Mouse (Mus musculus) cerebellum, adult (tissue): Measurements from ENCODE around the gene Atg5.
A peak's percentile ranks its signal among the peaks of the same experiment; 100 is the strongest.

Source experiments
- ATAC-seq: cut with Nextera tagmentation; 2 replicates; pipeline ENCODE4 v1.9.2; 2017; ENCODE audit warnings: mild to moderate bottlenecking, moderate library complexity, mixed read lengths; ENCODE audit not compliant: insufficient number of reproducible peaks, low FRiP score, low TSS enrichment

Atg5 gene

GRCm38 (mm10) chr10:44347549-44348172 is 79.5 kb downstream of the Atg5 start:
- no peak for ATAC-seq

- no peak for ATAC-seq
Observed at GRCm38 (mm10) chr10:44348474-44349415, 80.6 kb downstream of the Atg5 start.

- 0 out of 2 replicates have a peak, but pooled peaks have one; percentile 52 for ATAC-seq
Observed at GRCm38 (mm10) chr10:44353467-44353866, 85.3 kb downstream of the Atg5 start.

- ATAC-seq = no peak
Observed at GRCm38 (mm10) chr10:44354393-44354792, 86.2 kb downstream of the Atg5 start.

DNA sequence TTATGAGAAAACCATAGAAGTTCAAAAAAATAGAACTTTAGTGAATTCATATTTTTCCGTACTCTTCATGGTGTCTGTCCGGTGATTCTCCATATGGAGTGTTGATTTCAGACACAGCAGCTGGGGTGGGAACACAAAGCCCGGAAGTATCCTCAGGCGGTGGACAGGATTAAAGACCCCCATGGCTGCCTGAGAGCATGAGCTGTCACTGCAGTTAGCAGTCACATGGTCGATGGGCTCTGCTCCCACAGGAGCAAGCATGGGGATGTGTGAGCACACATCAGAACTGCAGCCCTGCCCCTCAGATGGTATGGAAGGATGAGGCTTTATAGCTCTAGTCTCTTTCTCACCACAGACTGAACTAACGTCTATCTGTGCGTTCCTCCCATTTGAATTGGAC is 87.1 kb downstream of the Atg5 start:
- ATAC-seq = no peak

- ATAC-seq = no peak
Observed at GRCm38 (mm10) chr10:44356625-44357024, 88.5 kb downstream of the Atg5 start.

DNA sequence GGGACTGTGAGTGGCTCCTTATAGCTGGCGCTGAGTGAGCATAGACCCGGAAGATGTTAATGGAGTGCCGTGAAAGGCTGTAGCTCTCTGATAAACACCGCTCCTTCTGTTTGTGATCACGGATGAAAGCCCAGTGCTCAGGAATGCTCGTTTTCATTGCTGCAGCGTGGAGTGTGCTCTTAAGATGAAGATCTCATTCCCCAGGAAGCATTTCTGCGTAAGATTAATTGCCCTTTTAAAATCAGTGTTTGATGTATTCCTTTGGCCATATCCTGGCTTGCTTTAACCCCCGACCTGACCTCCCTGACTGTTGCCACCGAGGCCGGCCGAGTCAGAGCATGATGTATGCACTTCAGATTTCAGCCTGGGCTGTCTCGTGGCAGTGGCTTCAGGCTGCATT is 89.2 kb downstream of the Atg5 start:
- no peak for ATAC-seq

DNA sequence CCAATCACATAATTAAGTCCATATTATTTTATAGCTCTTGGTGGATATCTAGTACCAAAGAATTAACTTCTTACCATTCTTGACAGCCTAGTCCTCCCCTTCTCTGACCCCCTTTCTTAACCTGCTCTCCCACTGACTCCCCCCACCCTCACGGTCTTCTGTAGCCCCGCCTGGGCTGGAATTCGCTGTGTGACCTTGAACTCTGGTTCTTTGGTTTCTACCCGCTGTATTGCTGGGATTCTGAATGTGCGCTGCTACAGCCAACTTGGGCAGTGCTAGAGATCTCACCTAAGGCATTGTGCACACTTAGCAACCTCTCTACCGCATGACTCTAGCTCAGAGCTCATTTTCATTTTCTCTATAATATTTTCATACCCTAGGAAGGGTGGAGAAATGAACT is 90.7 kb downstream of the Atg5 start:
- ATAC-seq = no peak

DNA sequence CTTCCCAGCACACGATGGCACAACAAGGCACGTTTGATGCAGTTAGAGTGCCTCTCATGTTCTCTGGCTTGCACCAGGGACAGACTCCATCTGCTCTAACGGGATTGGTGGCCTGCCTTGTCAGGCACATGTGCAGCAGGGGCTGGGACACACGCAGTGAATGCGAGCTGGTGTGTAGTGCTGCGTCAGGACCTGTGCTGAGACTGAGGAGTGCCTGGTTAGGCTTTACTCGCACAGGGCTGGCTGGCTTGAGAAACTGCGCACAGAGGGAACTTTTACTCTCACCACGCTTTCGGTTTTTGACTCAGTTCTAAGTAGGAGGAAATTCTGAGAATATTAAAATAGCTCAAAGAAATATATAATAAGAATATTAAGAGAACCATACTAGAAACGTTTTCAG is 92.5 kb downstream of the Atg5 start:
- ATAC-seq = no peak

DNA sequence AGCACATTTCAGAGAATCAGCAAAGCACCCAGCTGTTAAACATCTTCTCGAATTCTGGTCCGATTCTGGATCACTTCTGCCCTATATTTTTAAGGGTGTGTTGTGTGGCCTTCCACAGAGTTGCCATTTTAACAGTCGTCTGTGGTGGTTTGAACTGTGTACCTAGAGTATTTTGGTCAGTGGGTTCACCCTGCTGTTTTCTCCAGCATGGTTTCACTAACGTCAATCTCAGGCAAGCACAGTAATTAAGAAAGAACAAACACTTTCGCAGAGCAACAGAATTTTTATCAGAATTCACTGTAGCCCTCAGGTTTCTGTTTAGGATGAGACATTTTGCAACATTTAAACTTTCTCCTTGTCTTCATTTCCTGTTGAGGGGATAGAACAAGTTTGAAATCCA is 94.3 kb downstream of the Atg5 start:
- no peak for ATAC-seq

DNA sequence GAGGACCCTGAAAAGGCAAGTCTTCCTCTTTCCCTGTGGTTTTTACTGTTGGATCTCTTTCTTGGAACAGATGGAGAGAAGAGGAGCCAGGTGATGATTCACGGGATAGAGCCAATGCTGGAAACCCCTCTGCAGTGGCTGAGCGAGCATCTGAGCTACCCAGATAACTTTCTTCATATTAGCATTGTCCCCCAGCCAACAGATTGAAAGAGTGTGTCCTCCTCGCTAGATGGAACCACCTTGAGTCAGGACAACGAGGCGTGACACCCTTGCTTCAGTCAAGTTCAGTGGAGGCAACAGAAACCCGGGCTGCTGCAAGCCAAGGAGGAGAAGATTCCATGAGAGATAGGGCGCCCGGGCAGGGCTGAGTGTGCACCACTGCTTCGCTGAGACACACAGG is 94.7 kb downstream of the Atg5 start:
- ATAC-seq = peak; percentile 56; the same call in 1 of the 2 replicates

DNA sequence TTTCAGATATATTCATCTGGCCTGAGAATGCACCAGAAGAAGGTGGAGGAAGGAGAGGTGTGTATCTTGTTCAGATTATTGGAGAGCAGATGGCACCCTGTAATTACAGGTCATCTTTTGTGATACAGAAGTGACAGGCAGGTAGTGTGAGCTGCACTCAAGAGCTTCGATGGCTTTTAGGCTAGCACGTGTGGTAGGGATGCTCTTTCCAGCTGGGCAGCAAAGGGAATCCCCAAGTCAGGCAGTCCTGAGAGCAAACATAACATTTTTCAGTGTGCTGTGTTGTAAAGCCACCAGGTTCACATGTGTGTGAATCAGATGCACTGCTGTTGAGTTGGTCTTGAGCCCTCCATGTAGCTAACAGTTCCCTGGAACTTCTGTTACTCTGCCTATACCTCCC is 98.0 kb downstream of the Atg5 start:
- no peak for ATAC-seq

- no peak for ATAC-seq
Observed at GRCm38 (mm10) chr10:44367043-44367442, 98.9 kb downstream of the Atg5 start.

DNA sequence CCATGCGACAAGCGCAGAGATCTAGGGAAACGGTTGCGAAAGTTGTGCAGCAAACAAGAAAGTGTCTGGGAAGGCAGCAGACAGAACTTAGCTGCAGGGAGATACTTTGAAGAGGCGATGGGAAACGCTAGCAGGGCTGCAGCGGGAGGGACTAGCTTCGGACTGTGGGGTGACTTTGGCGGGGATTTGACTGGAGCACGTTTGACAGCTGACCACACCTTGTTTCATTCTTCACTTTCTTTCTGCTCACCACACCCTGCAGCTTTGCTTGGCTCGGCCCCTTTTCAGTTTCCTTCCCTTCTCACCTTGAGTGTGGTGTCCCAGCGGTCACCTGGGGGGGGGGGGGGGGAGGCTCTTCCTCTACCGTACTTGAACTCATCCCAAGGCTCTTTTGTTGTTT is 100.4 kb downstream of the Atg5 start:
- no peak for ATAC-seq

GRCm38 (mm10) chr10:44370666-44371065 is 102.5 kb downstream of the Atg5 start:
- ATAC-seq = no peak

- ATAC-seq = no peak
Observed at GRCm38 (mm10) chr10:44372210-44372609, 104.1 kb downstream of the Atg5 start.

GRCm38 (mm10) chr10:44374678-44375077 is 106.5 kb downstream of the Atg5 start:
- ATAC-seq = no peak

- ATAC-seq = no peak
Observed at GRCm38 (mm10) chr10:44375501-44375900, 107.3 kb downstream of the Atg5 start.

GRCm38 (mm10) chr10:44377821-44378220 is 109.7 kb downstream of the Atg5 start:
- no peak for ATAC-seq

- ATAC-seq = no peak
Observed at GRCm38 (mm10) chr10:44378403-44378802, 110.2 kb downstream of the Atg5 start.

GRCm38 (mm10) chr10:44380476-44381208 is 112.5 kb downstream of the Atg5 start:
- peak; percentile 6; the same call in 1 of the 2 replicates for ATAC-seq
